Mouse (Mus musculus) embryonic fibroblast, embryonic 13.5 days (primary cell): ENCODE measurements around the gene Cpm.

ENCODE experiments used
- CTCF ChIP-seq: IDR thresholded peaks from 2 replicates; pipeline ENCODE4 v1.5.1; 2011; ENCODE audit warnings: mild to moderate bottlenecking, control low read depth, low read length, moderate library complexity, borderline replicate concordance; ENCODE audit not compliant: insufficient read depth
- POLR2A ChIP-seq: IDR thresholded peaks from 2 replicates; pipeline ENCODE4 v1.6.1; 2011; ENCODE audit warnings: low read depth, mild to moderate bottlenecking, control low read depth, low read length, moderate library complexity

DNA sequence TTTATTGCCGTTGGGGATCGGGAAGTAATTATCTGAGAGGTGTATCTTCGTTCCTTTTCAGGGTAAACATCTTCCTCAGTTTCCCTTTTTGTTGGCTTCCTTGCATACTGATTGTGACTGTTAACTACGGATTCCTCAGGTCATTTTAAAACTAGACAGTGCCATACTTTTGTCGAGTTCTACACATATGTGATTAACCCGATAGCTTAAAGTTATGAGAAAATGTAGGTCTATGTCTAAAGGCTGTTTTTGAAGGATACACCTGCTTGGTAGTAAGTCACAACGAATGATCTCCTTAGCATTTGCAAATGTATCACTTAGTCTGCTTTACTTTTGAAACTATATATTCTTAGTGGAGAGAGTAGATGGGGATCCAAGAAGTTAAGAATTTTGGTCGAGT lies 876 bp downstream of the Cpm start:
- TF ChIP-seq POLR2A (no peak), CTCF (no peak)
